Mouse (Mus musculus) kidney, embryonic 15.5 days (tissue): ENCODE data around the gene Gls2. TPM values are rescaled to one million over a fixed set of nuclear protein-coding genes. Genes with fewer than 3 reads are reported as not detected.
A peak's percentile ranks its signal among the peaks of the same experiment; 100 is the strongest.
"Not testable (repeated sequence)": the region's sequence is repeated elsewhere in the genome, so short reads cannot be mapped to it uniquely, and the experiment has no call there.

Experiments used
- ATAC-seq: fragments of 200-750 bp; cut with Nextera tagmentation; replicated peaks from 2 replicates; pipeline ENCODE4 v1.8.0; 2017; ENCODE audit warnings: moderate TSS enrichment; ENCODE audit not compliant: low FRiP score
- H3K27ac ChIP-seq: fragments of 300-500 bp; sonication (generic); 2 replicates; pipeline ENCODE4 v1.5.1; 2015; ENCODE audit warnings: mild to moderate bottlenecking, inconsistent platforms
- H3K27me3 ChIP-seq: fragments of 300-500 bp; sonication (generic); 2 replicates; pipeline ENCODE4 v1.6.1; 2015; ENCODE audit warnings: inconsistent platforms
- H3K36me3 ChIP-seq: fragments of 300-500 bp; sonication (generic); 2 replicates; pipeline ENCODE4 v1.6.1; 2015; ENCODE audit warnings: inconsistent platforms
- H3K4me1 ChIP-seq: fragments of 300-500 bp; sonication (generic); 2 replicates; pipeline ENCODE4 v1.6.1; 2015; ENCODE audit warnings: inconsistent platforms
- H3K4me2 ChIP-seq: fragments of 300-500 bp; sonication (generic); 2 replicates; pipeline ENCODE4 v1.6.1; 2015; ENCODE audit warnings: moderate library complexity, mild to moderate bottlenecking, inconsistent platforms
- H3K4me3 ChIP-seq: fragments of 300-500 bp; sonication (generic); replicated peaks from 2 replicates; pipeline ENCODE4 v1.5.1; 2015; ENCODE audit warnings: mild to moderate bottlenecking, inconsistent platforms
- H3K9ac ChIP-seq: fragments of 300-500 bp; sonication (generic); 2 replicates; pipeline ENCODE4 v1.6.1; 2015; ENCODE audit warnings: mild to moderate bottlenecking, inconsistent platforms
- H3K9me3 ChIP-seq: fragments of 300-500 bp; sonication (generic); replicated peaks from 2 replicates; pipeline ENCODE4 v1.6.1; 2016; ENCODE audit warnings: inconsistent platforms
- WGBS: fragments of 180-500 bp; shearing (Covaris S2); methylation state at CpG from one replicate; pipeline ENCODE4 v1.1.7; 2015; ENCODE audit warnings: mixed read lengths; 5-methylcytosine and 5-hydroxymethylcytosine counted together
- polyA plus RNA-seq: library from polyadenylated mRNA; unstranded; fragments of >200 nt; fragmentation: Nextera tagmentation; extraction: Ambion mirVana; gene quantifications from 2 replicates; pipeline ENCODE4 v1.2.1, GENCODE M21; 2015

Gls2 gene
- 1.4 and 1.8 TPM in 2 replicates for polyA plus RNA-seq

- Histone ChIP-seq H3K27ac (peak within 1 kb of the TSS; percentile 71), H3K4me2 (peak within 1 kb of the TSS; percentile 100), H3K9me3 (no peaks in the 10 kb centered on the region), H3K36me3 (no peaks in the 10 kb centered on the region), H3K4me1 (peaks cover 14% of the 10 kb centered on the region), H3K27me3 (peaks cover 29% of the 10 kb centered on the region), H3K9ac (peak within 1 kb of the TSS; percentile 52), H3K4me3 (peak within 1 kb of the TSS; percentile 75)
- ATAC-seq: peak; percentile 97
- WGBS: under 1% methylated on average over 46 of the region's 46 CpGs
These were observed at the start of gene Gls2 for GRCm38 (mm10) chr10:128194024-128194550. Gls2 (plus strand) TSS chr10:128194457.

DNA sequence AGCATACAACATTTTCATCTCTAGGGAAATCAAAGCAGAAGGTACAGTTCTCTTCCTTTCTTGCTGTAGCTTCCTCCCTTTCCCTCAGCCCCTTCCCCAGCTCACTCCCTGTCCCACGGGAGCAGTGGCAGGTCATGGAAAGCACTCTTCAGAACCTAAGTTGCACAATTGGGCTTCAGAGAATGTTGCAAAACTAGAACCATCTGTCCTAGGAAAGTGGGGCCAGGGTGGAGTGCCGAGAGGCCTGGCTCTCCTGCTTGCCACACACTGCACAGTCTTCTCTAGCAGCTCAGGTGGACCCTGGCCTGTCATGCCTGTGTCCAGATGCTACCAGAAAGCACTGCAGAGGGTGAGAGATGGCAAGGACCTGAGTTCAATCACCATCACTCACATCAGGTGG, 49.3 kb upstream of the Gls2 start:
- peaks cover 83% of the 10 kb centered on the region for H3K36me3 ChIP-seq
- no peak for ATAC-seq
- no peak overlapping the region for H3K9ac ChIP-seq
- H3K4me2 ChIP-seq: no peak overlapping the region
- no peaks in the 10 kb centered on the region for H3K9me3 ChIP-seq
- 82% methylated on average over 2 of the region's 2 CpGs for WGBS
- H3K27me3 ChIP-seq: no peaks in the 10 kb centered on the region
- H3K27ac ChIP-seq: no peak overlapping the region
- H3K4me1 ChIP-seq: peaks cover 16% of the 10 kb centered on the region
- no peak overlapping the region for H3K4me3 ChIP-seq

DNA sequence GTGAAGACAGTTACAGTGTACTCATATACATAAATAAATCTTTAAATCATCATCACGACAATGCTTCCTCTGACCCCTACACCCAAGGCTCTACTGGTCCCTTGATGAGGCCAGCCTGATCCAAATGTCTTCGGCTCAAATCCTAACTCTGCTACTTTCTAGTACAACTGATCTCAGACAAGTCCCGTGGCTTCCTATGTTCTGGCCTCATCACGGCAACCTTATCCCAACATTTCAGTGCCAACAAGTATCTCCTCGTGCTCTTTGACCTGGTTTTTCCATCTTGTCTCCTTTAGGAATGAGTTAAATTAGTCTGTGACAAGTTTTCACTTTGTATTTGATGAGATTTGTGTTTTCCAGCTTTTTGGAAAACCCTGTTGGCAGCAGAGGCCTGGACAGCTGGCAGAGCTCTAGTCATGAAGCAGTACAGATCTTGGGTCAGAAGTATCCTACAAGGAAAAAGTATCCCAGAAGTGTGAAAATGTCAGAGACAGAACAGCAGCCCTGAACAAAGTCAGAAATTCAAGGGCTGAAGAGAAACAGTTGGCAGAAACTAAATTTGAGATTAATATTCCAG, 45.4 kb upstream of the Gls2 start:
- 78% methylated on average over 5 of the region's 5 CpGs for WGBS
- H3K9ac ChIP-seq: 0 out of 2 replicates have a peak overlapping the region, but pooled peaks have one; percentile 33
- ATAC-seq: no peak
- peak overlapping the region; percentile 42 for H3K4me2 ChIP-seq
- peaks cover 58% of the 10 kb centered on the region for H3K36me3 ChIP-seq
- H3K27ac ChIP-seq: peak overlapping the region; percentile 84
- no peaks in the 10 kb centered on the region for H3K27me3 ChIP-seq
- no peak overlapping the region for H3K4me3 ChIP-seq
- H3K4me1 ChIP-seq: peaks cover 22% of the 10 kb centered on the region
- no peaks in the 10 kb centered on the region for H3K9me3 ChIP-seq

GRCm38 (mm10) chr10:128149592-128149991, 44.7 kb upstream of the Gls2 start:
- Histone ChIP-seq H3K4me3 (peak overlapping the region; percentile 8; the same call in 1 of the 2 replicates), H3K27me3 (no peaks in the 10 kb centered on the region), H3K9ac (0 out of 2 replicates have a peak overlapping the region, but pooled peaks have one; percentile 33), H3K27ac (peak overlapping the region; percentile 84), H3K9me3 (no peaks in the 10 kb centered on the region), H3K4me2 (peak overlapping the region; percentile 42), H3K4me1 (peaks cover 24% of the 10 kb centered on the region), H3K36me3 (peaks cover 51% of the 10 kb centered on the region)
- ATAC-seq: peak; percentile 96
- 1% methylated on average over 5 of the region's 5 CpGs for WGBS

DNA sequence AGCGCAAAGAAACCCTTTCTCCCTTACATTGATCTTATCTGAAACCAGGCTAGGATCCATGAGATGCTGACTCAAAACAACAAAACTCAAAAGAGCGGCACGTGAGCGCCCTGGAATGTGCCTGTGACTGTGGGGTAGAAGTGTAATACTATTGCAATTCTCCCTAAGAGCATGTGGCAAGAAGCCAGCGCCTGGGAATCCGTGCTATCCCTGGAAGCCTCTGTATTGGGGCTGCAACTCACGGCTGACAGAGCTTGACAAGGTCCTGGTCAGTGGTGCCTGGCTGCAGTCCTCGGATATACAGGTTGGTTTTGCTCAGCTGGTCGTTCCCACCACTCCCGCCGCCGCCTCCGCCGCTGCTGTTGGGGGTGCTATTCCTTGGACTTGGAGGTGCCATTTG, 43.3 kb upstream of the Gls2 start:
- Histone ChIP-seq H3K9ac (no peak overlapping the region), H3K27me3 (no peaks in the 10 kb centered on the region), H3K4me3 (no peak overlapping the region), H3K36me3 (peaks cover 37% of the 10 kb centered on the region), H3K4me1 (peaks cover 24% of the 10 kb centered on the region), H3K27ac (peak overlapping the region; percentile 20; the same call in 1 of the 2 replicates), H3K9me3 (no peaks in the 10 kb centered on the region), H3K4me2 (no peak overlapping the region)
- WGBS: 69% methylated on average over 14 of the region's 14 CpGs
- no peak for ATAC-seq

- Histone ChIP-seq H3K9me3 (no peaks in the 10 kb centered on the region), H3K4me2 (no peak overlapping the region), H3K4me1 (peaks cover 21% of the 10 kb centered on the region), H3K27ac (0 out of 2 replicates have a peak overlapping the region, but pooled peaks have one; percentile 6), H3K36me3 (peaks cover 15% of the 10 kb centered on the region), H3K27me3 (no peaks in the 10 kb centered on the region), H3K9ac (no peak overlapping the region), H3K4me3 (no peak overlapping the region)
- ATAC-seq: no peak
- 71% methylated on average over 3 of the region's 3 CpGs for WGBS
These were observed 40.3 kb upstream of the Gls2 start for GRCm38 (mm10) chr10:128153978-128154377.

DNA sequence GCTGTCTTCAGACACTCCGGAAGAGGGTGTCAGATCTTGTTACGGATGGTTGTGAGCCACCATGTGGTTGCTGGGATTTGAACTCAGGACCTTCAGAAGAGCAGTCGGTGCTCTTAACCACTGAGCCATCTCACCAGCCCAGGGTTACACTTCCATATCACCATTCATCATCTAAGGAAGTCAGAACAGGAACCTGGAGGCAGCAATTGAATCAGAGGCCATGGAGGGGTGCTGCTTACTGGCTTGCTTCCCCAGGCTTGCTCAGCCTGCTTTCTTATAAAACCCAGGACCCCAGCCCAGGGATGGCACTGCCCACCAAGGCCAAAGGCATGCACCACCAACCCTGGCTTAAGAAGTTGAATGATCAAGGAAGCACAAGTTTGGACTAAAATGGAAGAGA, 28.5 kb upstream of the Gls2 start:
- H3K27ac ChIP-seq, ATAC-seq, H3K9me3 ChIP-seq, H3K4me2 ChIP-seq, H3K27me3 ChIP-seq, H3K4me3 ChIP-seq, H3K9ac ChIP-seq: not testable (repeated sequence)
- H3K4me1 ChIP-seq: peaks cover 13% of the 10 kb centered on the region; the same call in 1 of the 2 replicates
- H3K36me3 ChIP-seq: peaks cover 14% of the 10 kb centered on the region
- WGBS: 81% methylated on average over 3 of the region's 3 CpGs

DNA sequence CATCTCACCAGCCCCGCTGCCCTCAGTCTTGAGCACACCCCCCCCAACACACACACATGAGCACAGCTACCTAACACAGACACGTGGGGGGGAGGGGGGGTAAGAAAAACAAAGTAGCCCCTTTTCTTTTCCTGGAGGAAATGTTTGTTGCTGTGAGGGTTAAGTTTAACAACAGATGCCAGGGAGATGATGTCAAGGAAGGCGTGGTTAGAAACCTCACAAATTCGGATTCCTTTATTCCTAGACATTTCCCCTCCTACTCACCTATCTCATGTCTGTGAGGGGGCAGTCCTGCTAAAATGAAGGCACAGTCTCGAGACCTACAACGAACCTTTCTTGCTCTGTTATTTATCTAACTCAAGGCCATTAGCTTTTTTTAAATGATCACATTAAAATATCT, 27.2 kb upstream of the Gls2 start:
- ATAC-seq: no peak
- H3K4me3 ChIP-seq: no peak overlapping the region
- peaks cover 11% of the 10 kb centered on the region for H3K36me3 ChIP-seq
- no peaks in the 10 kb centered on the region for H3K9me3 ChIP-seq
- 33% methylated on average over 6 of the region's 6 CpGs for WGBS
- peak overlapping the region; percentile 61; the same call in 1 of the 2 replicates for H3K27ac ChIP-seq
- H3K4me2 ChIP-seq: no peak overlapping the region
- no peaks in the 10 kb centered on the region for H3K27me3 ChIP-seq
- peaks cover 13% of the 10 kb centered on the region; the same call in 1 of the 2 replicates for H3K4me1 ChIP-seq
- no peak overlapping the region for H3K9ac ChIP-seq

- 95% methylated on average over 10 of the region's 10 CpGs for WGBS
- H3K4me1 ChIP-seq: peaks cover 29% of the 10 kb centered on the region
- not testable (repeated sequence) for H3K36me3 ChIP-seq, ATAC-seq, H3K9ac ChIP-seq, H3K4me3 ChIP-seq, H3K4me2 ChIP-seq, H3K9me3 ChIP-seq, H3K27ac ChIP-seq, H3K27me3 ChIP-seq
These were observed 22.9 kb upstream of the Gls2 start for GRCm38 (mm10) chr10:128171348-128171747.

DNA sequence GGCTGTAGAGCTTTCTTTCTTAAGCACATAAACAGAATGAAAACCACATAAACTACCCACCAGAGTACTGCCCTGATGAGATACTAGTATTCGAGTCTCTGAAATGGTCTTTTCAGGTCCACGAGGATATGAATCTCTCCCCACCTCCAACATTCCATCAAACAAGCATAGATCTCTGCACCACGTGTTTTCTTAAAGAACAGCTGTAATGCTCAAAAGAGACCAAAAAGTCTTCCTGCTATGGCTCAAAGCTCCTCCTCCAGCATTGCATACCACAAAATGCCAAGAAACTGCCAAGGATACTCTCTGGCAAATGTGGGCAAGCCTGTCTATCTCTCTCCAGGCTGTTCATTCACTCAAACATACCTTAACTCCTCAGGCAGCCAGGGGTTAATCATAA, 19.0 kb upstream of the Gls2 start:
- H3K9ac ChIP-seq: peak overlapping the region; percentile 76
- H3K9me3 ChIP-seq: no peaks in the 10 kb centered on the region
- H3K36me3 ChIP-seq: no peaks in the 10 kb centered on the region
- no peaks in the 10 kb centered on the region for H3K27me3 ChIP-seq
- no peak for ATAC-seq
- H3K27ac ChIP-seq: peak overlapping the region; percentile 97
- WGBS: 12% methylated on average over 3 of the region's 3 CpGs
- peak overlapping the region; percentile 74 for H3K4me3 ChIP-seq
- H3K4me2 ChIP-seq: peak overlapping the region; percentile 73
- H3K4me1 ChIP-seq: peaks cover 42% of the 10 kb centered on the region

- H3K4me1 ChIP-seq: peaks cover 45% of the 10 kb centered on the region
- WGBS: under 1% methylated on average over 17 of the region's 17 CpGs
- H3K9me3 ChIP-seq: no peaks in the 10 kb centered on the region
- H3K4me3 ChIP-seq: peak overlapping the region; percentile 74
- ATAC-seq: peak; percentile 77
- peak overlapping the region; percentile 97 for H3K27ac ChIP-seq
- H3K36me3 ChIP-seq: no peaks in the 10 kb centered on the region
- peak overlapping the region; percentile 73 for H3K4me2 ChIP-seq
- H3K27me3 ChIP-seq: no peaks in the 10 kb centered on the region
- H3K9ac ChIP-seq: peak overlapping the region; percentile 76
These were observed 18.1 kb upstream of the Gls2 start for GRCm38 (mm10) chr10:128175996-128176755.

- H3K27me3 ChIP-seq: no peaks in the 10 kb centered on the region
- H3K27ac ChIP-seq: no peak overlapping the region
- no peak overlapping the region for H3K4me3 ChIP-seq
- no peak overlapping the region for H3K4me2 ChIP-seq
- no peaks in the 10 kb centered on the region for H3K9me3 ChIP-seq
- H3K4me1 ChIP-seq: peaks cover 45% of the 10 kb centered on the region
- no peaks in the 10 kb centered on the region for H3K36me3 ChIP-seq
- 92% methylated on average over 4 of the region's 4 CpGs for WGBS
- H3K9ac ChIP-seq: no peak overlapping the region
- ATAC-seq: no peak
These were observed 16.9 kb upstream of the Gls2 start for GRCm38 (mm10) chr10:128177316-128177715.
